Mouse (Mus musculus) liver, adult 2 months (tissue): ENCODE measurements around the gene Cdk4.

Experiments used
- CTCF ChIP-seq: fragments of 200-500 bp; IDR thresholded peaks from 2 replicates; pipeline ENCODE4 v1.5.1; 2011; ENCODE audit warnings: low read depth, low read length, control low read depth
- POLR2A ChIP-seq: fragments of 200-500 bp; IDR thresholded peaks from 2 replicates; pipeline ENCODE4 v1.6.1; 2011; ENCODE audit warnings: low read length, control low read depth; ENCODE audit not compliant: insufficient read depth; ENCODE audit errors: extremely low read depth

- no peak for TF ChIP-seq CTCF
- TF ChIP-seq POLR2A = no peak
Observed at GRCm38 (mm10) chr10:127101151-127101550, 37.8 kb downstream of the Cdk4 start.
